Mouse (Mus musculus) kidney, postnatal 0 days (tissue): ENCODE data around the gene Atn1. TPM values are rescaled to one million over a fixed set of nuclear protein-coding genes. Genes with fewer than 3 reads are reported as not detected.

Source experiments
- ATAC-seq: fragments of 200-750 bp; cut with Nextera tagmentation; replicated peaks from 2 replicates; pipeline ENCODE4 v1.8.0; 2017; ENCODE audit warnings: low read depth, moderate number of reproducible peaks, moderate TSS enrichment, moderate library complexity; ENCODE audit not compliant: low FRiP score
- DNase-seq: peaks from one replicate; pipeline ENCODE4 v3.0.0-alpha.2; 2016; ENCODE audit warnings: low spot score
- H3K27ac ChIP-seq: fragments of 300-500 bp; sonication (generic); 2 replicates; pipeline ENCODE4 v1.5.1; 2014; ENCODE audit warnings: mild to moderate bottlenecking
- H3K27me3 ChIP-seq: fragments of 300-500 bp; sonication (generic); 2 replicates; pipeline ENCODE4 v1.6.1; 2014; ENCODE audit warnings: low read length, mixed read lengths; ENCODE audit not compliant: insufficient read depth
- H3K36me3 ChIP-seq: fragments of 300-500 bp; sonication (generic); 2 replicates; pipeline ENCODE4 v1.6.1; 2014; ENCODE audit warnings: low read length, mixed read lengths; ENCODE audit not compliant: insufficient read depth
- H3K4me1 ChIP-seq: fragments of 300-500 bp; sonication (generic); replicated peaks from 2 replicates; pipeline ENCODE4 v1.6.1; 2014; ENCODE audit warnings: antibody characterized with exemption, low read length, mixed read lengths; ENCODE audit not compliant: insufficient read depth
- H3K4me2 ChIP-seq: fragments of 300-500 bp; sonication (generic); 2 replicates; pipeline ENCODE4 v1.6.1; 2014; ENCODE audit warnings: mild to moderate bottlenecking, low read length, moderate library complexity, mixed read lengths
- H3K4me3 ChIP-seq: fragments of 300-500 bp; sonication (generic); replicated peaks from 2 replicates; pipeline ENCODE4 v1.5.1; 2014; ENCODE audit warnings: low read depth, low read length
- H3K9ac ChIP-seq: fragments of 300-500 bp; sonication (generic); 2 replicates; pipeline ENCODE4 v1.6.1; 2014; ENCODE audit warnings: low read depth, low read length
- H3K9me3 ChIP-seq: fragments of 300-500 bp; sonication (generic); replicated peaks from 2 replicates; pipeline ENCODE4 v1.6.1; 2016; ENCODE audit warnings: low read length, inconsistent platforms, mixed read lengths
- CTCF ChIP-seq: IDR thresholded peaks from 2 replicates; pipeline ENCODE4 v1.5.1; 2016; ENCODE audit warnings: antibody characterized with exemption, low read depth, mild to moderate bottlenecking, moderate library complexity
- WGBS: fragments of 180-500 bp; shearing (Covaris S2); extraction: QIAGEN DNeasy Blood & Tissue Kit; methylation state at CpG from one replicate; pipeline ENCODE4 v1.1.7; 2014; 5-methylcytosine and 5-hydroxymethylcytosine counted together
- polyA plus RNA-seq: library from polyadenylated mRNA; unstranded; fragments of >200 nt; fragmentation: Nextera tagmentation; extraction: Ambion mirVana; gene quantifications from 2 replicates; pipeline ENCODE4 v1.2.1, GENCODE M21; 2015

The Atn1 gene
- polyA plus RNA-seq, 1 experiment from 2014 or later = 13.0 TPM

GRCm38 (mm10) chr6:124708289-124708889, 47.9 kb downstream of the Atn1 start:
- ATAC-seq = no peak
- Histone ChIP-seq H3K9me3 (no peaks in the 10 kb centered on the region), H3K27ac (no peak overlapping the region), H3K4me2 (no peak overlapping the region), H3K4me1 (peaks cover 15% of the 10 kb centered on the region; the same call in 1 of the 2 replicates), H3K36me3 (peaks cover 31% of the 10 kb centered on the region), H3K27me3 (no peaks in the 10 kb centered on the region), H3K9ac (no peak overlapping the region), H3K4me3 (no peak overlapping the region)
- no peak for TF ChIP-seq CTCF
- WGBS = 92% methylated on average over 10 of the region's 10 CpGs
- DNase-seq = no peak

- Histone ChIP-seq H3K4me1 (0 out of 2 replicates have a peak, but pooled peaks cover 7% of the 10 kb centered on the region), H3K4me2 (no peak overlapping the region), H3K36me3 (peaks cover 49% of the 10 kb centered on the region), H3K4me3 (no peak overlapping the region), H3K27me3 (no peaks in the 10 kb centered on the region), H3K9me3 (no peaks in the 10 kb centered on the region), H3K9ac (no peak overlapping the region), H3K27ac (no peak overlapping the region)
- no peak for TF ChIP-seq CTCF
- no peak for ATAC-seq
- no peak for DNase-seq
- WGBS = 65% methylated on average over 5 of the region's 5 CpGs
These were observed 50.2 kb downstream of the Atn1 start for GRCm38 (mm10) chr6:124706061-124706627.

- no peak for TF ChIP-seq CTCF
- no peak for ATAC-seq
- H3K4me3 ChIP-seq = no peak overlapping the region
- WGBS = 96% methylated on average over 2 of the region's 2 CpGs
- no peak overlapping the region for H3K27ac ChIP-seq
- 0 out of 2 replicates have a peak, but pooled peaks cover 8% of the 10 kb centered on the region for H3K4me1 ChIP-seq
- no peaks in the 10 kb centered on the region for H3K27me3 ChIP-seq
- no peak for DNase-seq
- H3K9me3 ChIP-seq = no peaks in the 10 kb centered on the region
- no peak overlapping the region for H3K9ac ChIP-seq
- peaks cover 53% of the 10 kb centered on the region for H3K36me3 ChIP-seq
- no peak overlapping the region for H3K4me2 ChIP-seq
These were observed 51.9 kb downstream of the Atn1 start for GRCm38 (mm10) chr6:124704417-124704816.

GRCm38 (mm10) chr6:124703789-124704188, 52.5 kb downstream of the Atn1 start:
- Histone ChIP-seq H3K27ac (no peak overlapping the region), H3K4me2 (no peak overlapping the region), H3K9me3 (no peaks in the 10 kb centered on the region), H3K36me3 (peaks cover 54% of the 10 kb centered on the region), H3K4me1 (0 out of 2 replicates have a peak, but pooled peaks cover 10% of the 10 kb centered on the region), H3K9ac (no peak overlapping the region), H3K27me3 (no peaks in the 10 kb centered on the region), H3K4me3 (no peak overlapping the region)
- TF ChIP-seq CTCF = no peak
- 74% methylated on average over 7 of the region's 7 CpGs for WGBS
- DNase-seq (no peak), ATAC-seq (no peak)

- DNase-seq = peak; percentile 81
These were observed 53.6 kb downstream of the Atn1 start for GRCm38 (mm10) chr6:124702784-124703103.

GRCm38 (mm10) chr6:124702102-124702783, 54.1 kb downstream of the Atn1 start:
- no peak overlapping the region; the same call in 1 of the 2 replicates for H3K27ac ChIP-seq
- 0 out of 2 replicates have a peak, but pooled peaks cover 10% of the 10 kb centered on the region for H3K4me1 ChIP-seq
- no peaks in the 10 kb centered on the region for H3K9me3 ChIP-seq
- no peak overlapping the region for H3K9ac ChIP-seq
- TF ChIP-seq CTCF = peak; percentile 19; the same call in 1 of the 2 replicates
- WGBS = 94% methylated on average over 17 of the region's 17 CpGs
- H3K4me2 ChIP-seq = no peak overlapping the region
- no peak overlapping the region for H3K4me3 ChIP-seq
- no peak for ATAC-seq
- peaks cover 55% of the 10 kb centered on the region for H3K36me3 ChIP-seq
- no peaks in the 10 kb centered on the region for H3K27me3 ChIP-seq
- DNase-seq = no peak

More at GRCm38 (mm10) chr6:124702784-124703103, 53.6 kb downstream of the Atn1 start:
- 46% methylated on average over 3 of the region's 3 CpGs for WGBS
- peak; percentile 53 for ATAC-seq
- Histone ChIP-seq H3K9ac (no peak overlapping the region), H3K9me3 (no peaks in the 10 kb centered on the region), H3K27ac (no peak overlapping the region), H3K4me1 (0 out of 2 replicates have a peak, but pooled peaks cover 10% of the 10 kb centered on the region), H3K4me2 (no peak overlapping the region), H3K27me3 (no peaks in the 10 kb centered on the region), H3K36me3 (peaks cover 58% of the 10 kb centered on the region), H3K4me3 (no peak overlapping the region)
- peak; percentile 87 for TF ChIP-seq CTCF
